Mouse (Mus musculus) gastrocnemius, postnatal 36 days (tissue): ENCODE data around the gene Calr. TPM values are rescaled to one million over a fixed set of nuclear protein-coding genes. Genes with fewer than 3 reads are reported as not detected.

Source experiments
- DNase-seq, 2 experiments: peaks; one replicate each; pipeline ENCODE4 v3.0.0; 2022
- intact Hi-C: fragments of 180-260 bp; cut with DNase I; formaldehyde crosslinking; loops from one replicate; pipeline ENCODE4 v1.15.1; 2025
- total RNA-seq, 2 experiments: library from RNA; stranded (reverse); gene quantifications; 2 replicates each; pipeline ENCODE4 v1.2.3; 2021

Gene Calr
- total RNA-seq, 2 experiments from 2014 or later, result 153 to 159 TPM

- no peak for DNase-seq
- intact Hi-C loops, result loop anchor here (10.0 kb wide), 1 partner anchor 469 kb away; no protein-coding TSS in a partner anchor
Observed at GRCm38 (mm10) chr8:84823653-84824052, 23.1 kb downstream of the Calr start.

GRCm38 (mm10) chr8:84822723-84823122 is 24.0 kb downstream of the Calr start, which contains the start of gene Dand5:
Gene Dand5 (minus strand): TSS chr8:84822823.
- intact Hi-C loops, result loop anchor here (10.0 kb wide), 1 partner anchor 468 kb away; no protein-coding TSS in a partner anchor
- DNase-seq, result no peak

- intact Hi-C loops, result no loop called here
Observed at GRCm38 (mm10) chr8:84816117-84816516, 30.6 kb downstream of the Calr start.

GRCm38 (mm10) chr8:84815547-84815946 is 31.2 kb downstream of the Calr start:
- intact Hi-C loops, result no loop called here
- DNase-seq, result peak; percentile 98 to 100

More at GRCm38 (mm10) chr8:84816117-84816516, 30.6 kb downstream of the Calr start:
- no peak for DNase-seq

GRCm38 (mm10) chr8:84814555-84815441 is 31.9 kb downstream of the Calr start:
- DNase-seq, result peak in 1 of 2 experiments; percentile 30
- intact Hi-C loops, result loop anchor here (5.0 kb wide), 1 partner anchor 222 kb away; no protein-coding TSS in a partner anchor

GRCm38 (mm10) chr8:84814240-84814554 is 32.5 kb downstream of the Calr start:
- no peak for DNase-seq
- intact Hi-C loops, result loop anchor here (5.0 kb wide), 1 partner anchor 222 kb away; no protein-coding TSS in a partner anchor

- intact Hi-C loops, result loop anchor here (5.0 kb wide), 1 partner anchor 222 kb away; no protein-coding TSS in a partner anchor
- no peak for DNase-seq
Observed at GRCm38 (mm10) chr8:84813830-84814229, 32.9 kb downstream of the Calr start.

- peak; percentile 79 to 80 for DNase-seq
- intact Hi-C loops, result loop anchor here (5.0 kb wide), 1 partner anchor 221 kb away; no protein-coding TSS in a partner anchor
Observed at GRCm38 (mm10) chr8:84813059-84813458, 33.7 kb downstream of the Calr start.

- no peak for DNase-seq
- intact Hi-C loops, result loop anchor here (1.0 to 5.0 kb wide), 3 partner anchors 102 to 219 kb away; no protein-coding TSS in a partner anchor
Observed at GRCm38 (mm10) chr8:84811303-84811702, 35.4 kb downstream of the Calr start.

GRCm38 (mm10) chr8:84810896-84811295 is 35.8 kb downstream of the Calr start:
- peak; percentile 90 to 94 for DNase-seq
- intact Hi-C loops, result loop anchor here (1.0 to 5.0 kb wide), 3 partner anchors 102 to 219 kb away; no protein-coding TSS in a partner anchor

GRCm38 (mm10) chr8:84809941-84810280 is 36.8 kb downstream of the Calr start:
- DNase-seq, result no peak
- intact Hi-C loops, result loop anchor here (2.0 to 5.0 kb wide), 3 partner anchors 73 to 218 kb away; no protein-coding TSS in a partner anchor

- DNase-seq, result no peak
- intact Hi-C loops, result loop anchor here (2.0 kb wide), 1 partner anchor 73 kb away; no protein-coding TSS in a partner anchor
Observed at GRCm38 (mm10) chr8:84809109-84809940, 37.4 kb downstream of the Calr start.

GRCm38 (mm10) chr8:84806031-84806430 is 40.7 kb downstream of the Calr start:
- DNase-seq, result no peak
- intact Hi-C loops, result no loop called here

GRCm38 (mm10) chr8:84799999-84800831 is 46.5 kb downstream of the Calr start, which contains the start of gene Nfix:
Gene Nfix (minus strand): TSS chr8:84800344.
- intact Hi-C loops, result loop anchor here (2.0 to 5.0 kb wide), 2 partner anchors 19 to 38 kb away; no protein-coding TSS in a partner anchor
- DNase-seq, result peak; percentile 66 to 67

- intact Hi-C loops, result loop anchor here (2.0 to 5.0 kb wide), 2 partner anchors 19 to 37 kb away; no protein-coding TSS in a partner anchor
- DNase-seq, result peak in 1 of 2 experiments; percentile 73
Observed at GRCm38 (mm10) chr8:84799136-84799931, 47.4 kb downstream of the Calr start.

GRCm38 (mm10) chr8:84798446-84799135 is 48.1 kb downstream of the Calr start:
- intact Hi-C loops, result loop anchor here (2.0 to 5.0 kb wide), 2 partner anchors 18 to 36 kb away; no protein-coding TSS in a partner anchor
- DNase-seq, result peak in 1 of 2 experiments; percentile 39

- DNase-seq, result peak in 1 of 2 experiments; percentile 4
- intact Hi-C loops, result loop anchor here (2.0 to 5.0 kb wide), 2 partner anchors 17 to 36 kb away; no protein-coding TSS in a partner anchor
Observed at GRCm38 (mm10) chr8:84797971-84798370, 48.8 kb downstream of the Calr start.
